Mouse (Mus musculus) WW6 (cell line): ENCODE measurements around the gene Crim1.

Source experiments
- DNase-seq: peaks from one replicate; pipeline ENCODE4 v3.0.0-alpha.2; 2013; ENCODE audit warnings: low read depth, low spot score

The Crim1 gene

DNA sequence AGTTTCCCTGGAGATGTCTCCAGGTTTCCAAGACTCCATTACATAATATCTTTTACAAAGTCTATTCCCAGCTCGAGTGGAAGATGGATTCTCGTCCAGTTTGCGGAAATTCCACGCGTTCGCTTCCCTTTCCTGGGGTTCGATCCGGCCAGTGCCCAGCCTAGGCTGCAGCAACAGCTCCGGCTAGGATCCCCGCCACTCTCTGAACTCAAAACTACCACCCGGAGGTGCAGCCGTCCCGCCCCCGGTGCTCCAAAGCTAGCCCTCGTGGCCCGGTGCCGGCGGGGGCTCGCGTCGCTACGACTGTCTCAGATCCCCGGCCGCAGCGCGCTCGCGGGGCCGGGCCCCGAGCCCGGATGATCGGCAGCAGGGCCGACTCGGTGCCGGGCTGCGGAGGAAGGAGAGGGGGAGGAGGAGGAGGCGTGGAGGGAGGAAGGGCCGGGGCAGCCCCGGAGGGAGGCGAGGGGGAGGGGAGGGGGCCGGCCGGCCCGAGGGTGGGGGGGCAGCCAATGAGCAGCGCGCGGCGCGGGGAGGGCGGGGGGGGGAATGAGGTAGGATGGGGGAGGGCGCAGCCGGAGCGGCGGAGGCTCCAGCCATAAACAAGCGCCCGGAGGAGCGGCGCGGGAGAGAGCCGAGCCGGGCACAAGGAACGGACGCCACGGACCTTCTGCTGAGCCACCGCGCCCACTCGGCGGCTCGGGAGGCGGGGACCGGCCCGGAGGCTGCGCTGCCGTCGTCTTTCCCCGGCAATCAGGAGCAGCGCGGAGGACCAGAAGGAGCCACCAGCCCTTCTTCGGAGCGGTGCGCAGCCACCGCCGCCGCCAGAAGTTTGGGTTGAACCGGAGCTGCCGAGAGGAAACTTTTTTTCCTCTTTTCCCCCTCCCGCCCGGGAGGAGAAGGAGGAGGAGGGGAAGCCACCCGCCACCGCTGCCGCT lies at the start of gene Crim1:
Crim1 (plus strand) TSS at position 623 of the 935 bp plus-strand sequence.
- no peak for DNase-seq

DNA sequence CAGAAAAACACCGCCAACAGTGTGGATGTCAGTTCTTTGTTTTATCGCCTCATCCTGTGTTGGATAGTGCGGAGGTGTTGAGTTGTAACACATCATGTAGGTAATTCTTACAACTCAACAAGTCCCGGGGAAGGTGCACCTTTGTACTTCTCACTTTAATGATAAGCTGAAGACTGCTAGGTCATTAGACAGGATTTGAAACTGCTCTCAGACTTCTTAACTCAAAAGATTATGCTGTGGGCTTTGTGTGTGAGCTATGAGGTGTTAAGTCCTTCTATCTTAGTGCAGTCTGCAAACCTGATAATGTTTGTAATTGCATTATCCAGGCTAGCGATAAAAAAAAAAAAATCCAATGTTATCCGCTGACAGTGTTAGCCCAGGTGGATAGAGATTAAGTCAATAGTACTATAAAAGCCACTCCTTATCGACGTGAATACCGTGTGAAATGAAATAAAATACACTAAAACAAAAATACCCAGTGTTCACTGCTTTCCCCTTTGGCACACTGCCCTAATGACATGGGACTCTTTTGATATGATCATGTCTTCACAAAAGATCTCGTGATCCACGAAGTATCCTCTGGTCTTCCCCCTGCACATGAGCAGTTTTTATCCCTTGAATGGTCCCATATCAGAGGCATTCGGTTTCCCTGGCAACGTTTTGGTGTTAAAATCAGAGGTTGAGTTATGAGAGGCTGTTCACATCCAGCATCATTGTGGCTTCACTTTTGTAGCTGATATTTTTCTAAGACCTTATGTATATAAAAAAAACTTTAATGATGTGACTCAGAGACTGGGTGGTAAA lies 48.4 kb upstream of the Crim1 start:
- no peak for DNase-seq

DNA sequence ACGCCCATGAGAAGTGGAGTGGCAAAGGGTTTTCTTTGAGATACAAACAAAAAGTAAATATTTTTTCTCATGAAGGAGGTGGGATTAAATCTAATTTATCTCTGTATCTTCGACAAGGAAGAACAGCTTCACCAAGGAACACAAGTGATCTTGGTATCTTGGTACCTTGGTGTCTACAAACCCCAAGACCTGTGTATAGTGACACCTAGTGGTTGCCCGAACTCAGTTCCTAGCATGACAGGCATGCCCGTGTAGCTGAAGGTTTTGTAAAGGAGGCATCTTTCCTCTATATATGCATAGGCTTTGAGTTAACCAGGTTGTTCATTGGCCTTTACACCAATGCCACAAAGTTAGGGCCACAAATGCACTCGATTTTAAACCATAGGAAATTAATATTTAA lies 36.8 kb upstream of the Crim1 start:
- no peak for DNase-seq

DNA sequence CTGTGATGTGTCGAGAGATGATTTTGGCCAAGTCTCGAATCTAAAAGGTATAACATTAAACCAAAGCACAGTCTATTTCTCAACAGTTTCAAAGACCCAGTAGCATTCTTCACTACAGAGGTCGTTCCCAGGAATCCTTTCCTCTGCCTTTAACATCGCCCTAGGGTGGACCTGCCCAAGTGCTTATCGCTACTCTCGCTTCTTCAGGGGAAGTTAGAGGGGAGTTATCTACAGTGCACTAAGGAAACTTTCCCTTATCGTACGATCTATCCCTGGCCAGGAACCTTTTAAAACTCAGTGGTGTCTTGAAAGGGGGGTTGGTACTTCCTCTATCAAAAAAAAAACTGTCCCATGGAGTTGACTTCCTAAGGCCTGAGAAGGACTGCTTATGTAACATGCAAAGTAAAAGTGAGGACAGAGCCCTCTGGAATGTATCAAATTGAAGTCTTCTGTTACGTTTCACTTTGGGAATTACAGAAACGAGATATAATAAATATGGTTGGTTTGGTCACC lies 36.3 kb upstream of the Crim1 start:
- no peak for DNase-seq

DNA sequence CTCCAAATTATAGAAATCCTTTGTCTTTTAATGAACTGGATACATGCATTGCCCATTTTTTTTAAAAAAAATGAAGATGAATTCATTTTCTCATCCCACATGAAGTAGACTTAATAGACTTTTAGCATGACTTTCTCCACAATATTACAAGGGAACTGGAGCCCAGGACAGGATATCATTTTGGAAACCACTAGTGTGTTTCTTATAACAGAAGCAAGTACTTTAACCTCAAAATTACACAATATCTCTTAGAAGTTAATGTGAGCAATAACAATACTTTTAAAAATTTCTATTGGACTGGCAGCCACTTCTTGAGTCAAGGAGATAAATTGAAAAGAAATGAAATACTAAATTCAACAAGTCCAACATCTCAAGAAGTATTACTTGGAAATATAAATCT lies 34.2 kb upstream of the Crim1 start:
- no peak for DNase-seq

DNA sequence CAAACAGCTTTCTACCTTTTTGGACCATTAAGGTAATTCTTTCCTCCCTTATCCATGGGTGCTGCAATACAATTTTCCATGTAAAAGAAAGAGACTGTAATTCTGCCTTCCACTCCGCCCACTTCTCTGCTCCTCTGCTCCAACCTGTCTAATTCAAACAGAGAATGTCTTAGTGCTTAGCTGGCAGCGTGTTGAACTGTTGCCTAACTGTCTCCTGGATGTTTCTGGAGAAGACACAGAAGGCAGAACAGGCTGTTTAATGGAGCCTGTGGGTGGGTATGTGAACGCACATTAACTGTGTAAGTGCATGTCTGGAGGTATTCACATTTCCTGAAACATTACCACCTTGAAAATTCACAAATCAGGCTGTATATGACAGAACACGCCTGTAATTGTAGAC lies 33.5 kb upstream of the Crim1 start:
- no peak for DNase-seq

DNA sequence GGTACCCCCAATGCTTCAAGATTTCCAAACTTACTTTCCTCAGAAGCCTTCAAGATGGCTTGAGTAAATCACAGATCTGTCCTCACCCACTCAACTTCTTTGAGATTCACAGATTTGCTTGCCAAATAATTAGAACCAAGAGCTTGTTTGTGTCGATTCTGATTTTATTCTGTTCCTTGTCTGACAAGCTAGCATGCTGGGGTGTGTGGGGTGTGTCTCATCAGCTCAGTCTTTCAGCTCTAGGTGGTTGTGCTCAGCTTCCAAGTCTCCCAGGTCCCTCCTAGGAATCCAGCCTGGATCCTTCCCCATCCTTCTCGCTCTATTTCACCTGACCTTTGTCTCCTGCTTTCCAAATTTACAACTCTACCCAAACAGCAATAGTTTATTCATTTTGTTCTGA lies 27.7 kb upstream of the Crim1 start:
- DNase-seq, result no peak

DNA sequence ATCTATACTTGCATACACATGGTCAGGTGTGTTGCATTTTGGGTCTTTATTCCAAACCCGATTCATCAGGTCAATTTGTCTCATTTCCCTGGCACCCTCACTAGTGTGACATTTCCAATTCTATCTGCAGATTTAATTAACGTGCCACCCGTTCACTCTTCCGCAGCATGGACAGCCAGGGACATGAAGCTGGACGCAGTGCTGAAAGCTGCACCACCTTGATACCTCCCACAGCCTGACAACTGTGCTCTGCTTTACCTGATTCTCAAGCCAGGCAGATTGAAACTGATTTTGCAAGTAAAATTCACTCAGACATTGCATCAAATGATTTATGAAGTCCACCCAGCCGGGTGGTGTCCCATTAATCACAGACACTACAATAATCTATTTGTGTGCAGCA lies 19.3 kb upstream of the Crim1 start:
- no peak for DNase-seq

DNA sequence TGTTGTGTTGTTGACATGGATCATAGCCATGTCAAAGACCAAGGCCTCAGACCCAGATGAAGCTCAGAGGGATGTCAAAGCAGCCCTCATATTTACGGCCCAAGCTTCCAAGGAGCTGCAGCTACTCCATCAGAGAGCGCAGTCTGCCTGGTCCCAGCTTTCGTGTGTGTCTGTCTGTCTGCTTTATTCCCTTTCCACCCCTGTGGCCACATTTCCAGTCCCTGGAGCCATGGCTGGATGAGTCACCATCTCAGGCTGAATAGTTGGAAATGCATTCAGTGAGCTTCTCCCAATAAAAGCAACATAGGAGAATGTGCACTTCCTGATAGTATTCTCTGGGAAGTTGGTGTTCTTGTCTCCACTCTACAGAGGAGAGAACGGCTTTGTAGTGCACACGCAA lies 3.9 kb upstream of the Crim1 start:
- no peak for DNase-seq

DNA sequence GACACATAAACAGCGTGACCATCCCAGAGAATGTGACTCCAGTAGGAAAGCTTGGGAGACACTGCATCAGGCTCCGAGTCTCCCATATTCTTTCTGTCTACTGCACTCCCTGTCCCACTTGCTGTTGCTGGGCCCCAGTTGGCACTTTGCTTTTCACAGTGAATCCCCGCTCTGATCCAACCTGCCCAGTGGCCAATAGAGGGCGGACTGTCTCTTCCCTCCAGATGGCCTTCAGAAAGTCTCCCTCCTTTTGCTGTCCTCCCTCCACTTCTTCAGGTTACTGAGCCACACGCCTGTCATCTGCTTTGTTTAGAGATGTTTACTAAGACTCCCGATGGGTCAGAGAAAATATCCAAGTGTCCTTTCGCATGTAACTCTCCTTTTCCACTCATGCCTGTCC lies 2.9 kb upstream of the Crim1 start:
- no peak for DNase-seq

DNA sequence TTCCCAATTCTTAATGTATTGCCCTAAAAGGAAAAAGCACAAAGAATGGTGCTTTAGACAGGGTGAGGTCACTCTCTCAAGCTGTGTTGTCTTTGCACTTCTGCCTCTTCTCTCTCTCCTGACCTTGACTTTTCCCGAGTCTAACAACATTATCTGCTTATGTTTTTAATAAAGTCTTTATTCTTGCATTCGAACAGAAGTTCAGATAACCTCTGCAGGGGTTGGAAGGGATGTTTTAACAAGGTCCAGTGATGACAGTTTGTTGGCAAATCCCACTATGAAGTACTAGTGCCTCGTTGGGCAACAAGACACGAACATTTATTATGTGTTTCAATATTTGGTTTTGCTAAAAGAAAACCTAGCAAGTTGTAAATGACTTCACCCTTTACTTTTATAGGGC lies 1.9 kb upstream of the Crim1 start:
- no peak for DNase-seq

DNA sequence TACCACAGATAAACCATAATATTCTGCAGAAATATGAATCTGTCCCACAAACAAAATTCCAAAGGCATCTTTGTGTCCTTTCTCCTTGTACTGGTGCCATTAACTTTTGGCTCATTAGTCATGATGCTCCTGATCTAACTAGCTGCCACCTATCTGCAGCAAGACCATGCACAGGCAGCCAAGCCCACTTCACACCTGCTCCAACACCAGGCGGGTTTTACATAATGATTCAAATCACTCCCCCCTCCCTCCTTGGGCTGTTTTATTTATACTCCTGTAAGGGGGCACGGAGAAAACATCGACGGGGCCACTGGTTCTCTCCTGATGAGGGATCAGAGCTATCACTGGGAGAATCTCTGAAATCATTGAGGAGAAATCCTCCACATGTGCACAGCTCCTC lies 1.2 kb upstream of the Crim1 start:
- no peak for DNase-seq

DNA sequence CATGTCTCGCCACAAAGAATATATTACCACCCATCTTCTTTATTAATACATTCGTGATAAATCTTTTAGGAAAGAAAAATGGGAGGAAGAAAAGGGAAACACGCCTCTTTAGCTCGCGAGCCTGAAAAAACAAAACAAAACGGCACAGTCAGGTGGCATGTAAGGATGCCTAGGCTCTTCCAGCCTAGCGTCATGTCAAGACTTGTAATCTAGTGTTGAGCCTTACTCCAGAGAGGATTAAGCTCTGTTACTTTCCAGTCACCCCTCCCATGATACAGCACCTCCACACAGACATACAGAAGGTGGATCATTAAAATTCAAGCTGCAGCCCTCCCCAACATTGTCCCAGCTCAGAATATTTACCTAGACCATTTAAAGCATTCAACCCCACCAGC lies 820 bp upstream of the Crim1 start:
- DNase-seq, result no peak

DNA sequence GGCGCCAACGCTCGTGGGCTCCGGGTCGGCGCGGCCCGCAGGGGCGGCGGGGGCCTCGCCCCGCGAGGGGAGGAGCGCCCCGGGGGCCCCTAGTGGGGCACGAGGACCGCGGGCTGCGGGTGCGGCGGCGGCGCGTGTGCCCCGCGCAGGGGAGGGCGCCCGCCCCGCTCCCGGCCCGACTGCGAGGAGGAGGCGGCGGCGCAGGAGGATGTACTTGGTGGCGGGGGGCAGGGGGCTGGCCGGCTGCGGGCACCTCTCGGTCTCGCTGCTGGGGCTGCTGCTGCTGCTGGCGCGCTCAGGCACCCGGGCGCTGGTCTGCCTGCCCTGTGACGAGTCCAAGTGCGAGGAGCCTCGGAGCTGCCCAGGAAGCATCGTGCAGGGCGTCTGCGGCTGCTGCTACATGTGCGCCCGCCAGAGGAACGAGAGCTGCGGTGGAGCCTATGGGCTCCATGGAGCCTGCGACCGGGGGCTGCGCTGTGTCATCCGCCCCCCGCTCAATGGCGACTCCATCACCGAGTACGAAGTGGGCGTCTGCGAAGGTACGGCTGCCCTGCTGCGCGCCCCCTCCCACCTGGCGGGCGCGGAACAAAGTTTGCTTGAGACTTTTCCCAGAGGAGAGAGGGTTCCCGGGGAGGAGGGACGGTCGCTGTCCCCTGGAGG lies 643 bp downstream of the Crim1 start:
- DNase-seq, result no peak

DNA sequence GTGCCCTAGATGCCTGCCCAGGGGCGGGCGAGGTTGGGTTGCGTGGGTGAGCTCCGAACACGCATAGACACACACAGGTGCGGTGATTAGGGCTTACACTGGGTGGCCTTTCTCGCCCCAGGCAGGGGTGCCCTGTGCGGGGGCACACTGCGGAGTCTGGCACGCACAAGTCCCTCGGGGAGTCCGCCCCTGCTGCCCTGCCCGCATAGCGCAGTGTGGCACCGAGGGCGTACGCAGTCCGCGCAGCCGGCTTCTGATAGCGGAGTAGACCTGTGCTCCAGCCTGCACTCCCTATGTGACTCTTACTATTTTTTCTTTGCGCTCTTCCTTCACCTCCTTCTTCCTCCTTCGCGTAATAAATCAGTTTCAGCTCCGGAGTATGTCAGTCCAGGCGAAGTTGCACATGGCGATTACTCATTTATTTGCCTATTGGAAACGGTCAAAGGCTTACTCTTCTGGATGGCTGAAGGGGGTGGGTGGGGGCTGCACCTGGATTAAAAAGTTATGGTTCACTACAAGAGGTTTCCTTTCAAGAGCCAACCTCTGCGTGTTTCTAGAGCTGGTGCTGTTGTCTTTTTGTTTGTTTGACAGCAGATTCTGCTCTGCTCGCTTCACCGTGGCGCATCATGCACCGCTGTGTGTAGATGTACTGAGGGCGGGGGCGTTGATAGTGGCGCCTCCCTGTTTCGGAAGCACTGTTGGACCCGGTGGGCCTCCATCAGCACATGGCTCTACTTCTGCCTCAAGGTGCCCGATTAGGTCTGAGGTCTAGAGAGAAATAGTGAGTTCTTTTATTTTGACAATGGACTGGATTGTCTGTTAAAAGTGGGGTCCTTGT lies 1.4 kb downstream of the Crim1 start:
- DNase-seq, result no peak

DNA sequence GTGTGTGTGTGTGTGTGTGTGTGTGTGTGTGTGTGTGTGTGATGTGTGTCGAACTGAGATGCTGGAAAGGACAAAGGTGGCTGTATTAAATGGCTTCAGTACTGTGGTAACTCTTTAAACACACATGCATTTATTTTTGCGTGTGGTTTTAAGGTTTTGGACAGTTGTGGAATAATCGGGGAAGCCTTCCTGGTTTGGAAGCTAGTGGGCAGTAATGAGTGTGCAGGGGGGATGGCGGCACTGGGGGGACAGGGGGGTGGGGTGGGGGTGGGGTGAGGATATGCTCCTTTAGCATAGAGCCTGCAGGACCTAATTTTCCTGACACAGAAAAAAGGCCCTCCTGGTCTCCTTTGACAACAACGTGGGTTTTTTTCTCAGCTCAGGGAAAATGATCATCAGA lies 2.2 kb downstream of the Crim1 start:
- no peak for DNase-seq

DNA sequence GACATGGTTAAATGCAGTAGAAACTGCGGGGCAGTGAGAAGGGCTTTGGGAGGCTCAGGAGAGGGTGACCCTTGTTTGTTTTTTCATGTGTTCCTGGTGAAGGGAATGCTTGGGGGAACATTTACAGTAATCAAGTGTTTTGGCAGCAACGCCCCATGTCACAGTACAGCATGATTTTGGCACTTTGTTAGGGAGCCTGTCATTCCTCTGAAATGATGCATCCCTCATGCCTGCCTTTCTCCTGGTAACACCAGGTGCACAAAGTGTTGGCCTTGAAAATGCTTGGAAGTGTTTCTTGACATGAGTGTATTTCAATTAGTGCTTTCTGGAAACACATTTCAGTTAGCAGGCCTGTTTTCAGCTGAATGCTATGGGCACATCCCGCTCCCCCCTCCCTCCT lies 2.7 kb downstream of the Crim1 start:
- DNase-seq, result no peak

DNA sequence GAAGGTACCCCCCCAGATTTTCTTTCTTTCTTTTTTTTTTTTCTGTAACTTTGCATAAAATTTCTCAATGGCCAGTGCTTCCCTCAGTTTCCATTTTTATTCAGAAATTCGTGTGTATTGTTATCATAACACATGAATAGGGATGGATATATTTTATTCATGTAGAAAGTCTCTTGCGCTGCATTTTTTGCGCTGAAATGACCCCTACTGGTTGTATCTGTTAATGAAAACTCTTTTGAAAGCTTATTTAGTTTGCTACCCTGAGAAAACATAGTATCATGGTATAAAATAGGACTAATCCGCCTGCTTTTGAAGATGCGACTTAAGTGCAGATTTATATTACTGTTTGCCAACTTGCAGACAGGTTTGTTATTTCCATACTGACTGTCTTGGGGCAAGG lies 3.4 kb downstream of the Crim1 start:
- DNase-seq, result no peak

DNA sequence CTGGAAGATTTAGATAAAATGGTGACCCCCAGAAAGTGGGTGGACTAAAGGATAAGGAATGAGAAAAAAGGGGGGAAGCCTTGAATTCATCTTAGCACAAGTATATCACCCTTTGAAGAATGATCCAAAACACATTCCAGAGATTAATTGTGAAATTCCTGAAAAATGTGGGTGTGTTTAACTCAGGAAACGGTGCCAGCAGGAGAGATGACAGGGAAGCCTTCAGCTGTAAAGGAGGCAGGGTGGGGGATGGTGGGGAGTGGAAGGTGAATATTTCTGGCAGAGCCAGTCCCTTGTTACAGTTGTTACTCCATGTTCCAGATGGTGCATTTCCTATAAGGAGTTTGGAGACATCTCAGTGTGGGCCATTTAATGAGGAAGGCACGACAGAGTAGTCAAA lies 6.4 kb downstream of the Crim1 start:
- no peak for DNase-seq

DNA sequence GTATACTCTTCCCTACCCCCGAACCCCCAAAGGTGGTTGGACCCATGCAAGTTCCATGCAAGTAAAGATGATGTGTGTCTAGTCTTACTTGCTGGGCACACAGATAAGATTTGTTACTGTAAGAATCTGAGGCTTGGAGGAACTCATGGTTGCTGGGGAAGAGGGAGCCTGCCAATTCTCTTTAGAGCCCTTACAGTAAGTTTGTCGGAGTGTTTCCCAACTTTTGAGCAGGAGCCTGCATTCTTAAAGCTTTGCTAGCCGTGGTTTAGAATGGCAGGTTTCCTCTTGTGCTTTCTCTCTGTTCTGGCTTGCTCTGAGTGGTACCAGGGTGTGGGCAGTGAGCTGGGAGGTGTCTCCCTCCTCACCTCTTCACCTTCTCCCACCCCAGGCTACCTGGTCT lies 7.2 kb downstream of the Crim1 start:
- no peak for DNase-seq

DNA sequence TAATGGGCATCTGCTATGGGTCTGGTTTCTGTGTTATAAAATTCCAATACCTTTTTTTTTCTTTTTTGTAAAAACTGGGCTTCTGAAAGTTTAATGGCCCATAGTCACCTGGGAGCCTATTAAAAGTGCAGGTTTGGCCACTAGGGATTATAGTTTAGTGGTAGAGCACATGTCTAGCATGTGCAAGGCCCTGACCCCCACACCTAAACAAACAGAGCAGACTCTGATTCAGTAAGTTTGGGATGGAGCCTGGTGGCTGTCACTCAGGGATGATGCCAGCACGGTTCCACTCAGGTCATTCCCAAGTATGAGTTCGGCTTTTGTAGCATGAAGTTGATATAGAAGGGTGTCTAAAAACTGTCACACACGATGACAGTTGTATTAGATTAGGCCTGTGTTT lies 8.8 kb downstream of the Crim1 start:
- DNase-seq, result no peak
